Mouse (Mus musculus): ENCODE measurements around the gene Zfp740. TPM values are rescaled to one million over a fixed set of nuclear protein-coding genes. Genes with fewer than 3 reads are reported as not detected.

Gene Zfp740
- 4.8 and 5.1 TPM in 2 replicates for polyA plus RNA-seq (2021; fragmentation: Nextera tagmentation)
- long read RNA-seq, experiment 1, partial matches to known transcripts = 0 of 21 reads
- long read RNA-seq, experiment 1, other reads (novel, unspliced or antisense) = 19 of 21 reads
- long read RNA-seq, experiment 2, partial matches to known transcripts = 13 of 40 reads
- long read RNA-seq, experiment 2, other reads (novel, unspliced or antisense) = 26 of 40 reads

GRCm38 (mm10) chr15:102202971-102203834 is at the start of gene Zfp740:
Gene Zfp740 (plus strand): TSS chr15:102203249.

GRCm38 (mm10) chr15:102204674-102205505 is 1.8 kb downstream of the Zfp740 start, which contains the start of gene Csad:
Gene Csad (minus strand): TSS chr15:102204724.

GRCm38 (mm10) chr15:102231748-102232147 is 28.7 kb downstream of the Zfp740 start, which contains the start of gene Itgb7:
Gene Itgb7 (minus strand): TSS chr15:102231944.

GRCm38 (mm10) chr15:102257202-102258075 is 54.4 kb downstream of the Zfp740 start, which contains the start of gene Rarg:
Gene Rarg (minus strand): TSS chr15:102257517.

Other genes with a start within 250 kb of the Zfp740 start
- not detected in 2 replicates for gene Krt78, start 249.0 kb upstream of the Zfp740 start, polyA plus RNA-seq (2021; fragmentation: Nextera tagmentation)
- 0.53 and 5.4 TPM in 2 replicates for gene Krt8, start 198.8 kb upstream of the Zfp740 start, polyA plus RNA-seq (2021; fragmentation: Nextera tagmentation)
- 2.5 and 32.1 TPM in 2 replicates for gene Krt18, start 175.1 kb upstream of the Zfp740 start, polyA plus RNA-seq (2021; fragmentation: Nextera tagmentation)
- 60.8 and 64.7 TPM in 2 replicates for gene Eif4b, start 129.5 kb upstream of the Zfp740 start, polyA plus RNA-seq (2021; fragmentation: Nextera tagmentation)
- gene Tns2, start 102.8 kb upstream of the Zfp740 start, polyA plus RNA-seq (2021; fragmentation: Nextera tagmentation) = 3.7 and 6.3 TPM in 2 replicates
- 24.4 and 24.7 TPM in 2 replicates for gene Spryd3, start 67.0 kb upstream of the Zfp740 start, polyA plus RNA-seq (2021; fragmentation: Nextera tagmentation)
- 43.5 and 48.0 TPM in 2 replicates for gene Igfbp6, start 58.9 kb upstream of the Zfp740 start, polyA plus RNA-seq (2021; fragmentation: Nextera tagmentation)
- not detected in 2 replicates for gene Soat2, start 52.7 kb upstream of the Zfp740 start, polyA plus RNA-seq (2021; fragmentation: Nextera tagmentation)
- gene Csad, start 1.5 kb downstream of the Zfp740 start, polyA plus RNA-seq (2021; fragmentation: Nextera tagmentation) = 22.5 and 23.1 TPM in 2 replicates
- gene Itgb7, start 28.7 kb downstream of the Zfp740 start, polyA plus RNA-seq (2021; fragmentation: Nextera tagmentation) = 0.64 and 1.4 TPM in 2 replicates
- 1.7 and 2.0 TPM in 2 replicates for gene Rarg, start 54.3 kb downstream of the Zfp740 start, polyA plus RNA-seq (2021; fragmentation: Nextera tagmentation)
- gene Gm9918, start 67.3 kb downstream of the Zfp740 start, polyA plus RNA-seq (2021; fragmentation: Nextera tagmentation) = not detected in 2 replicates
- gene Mfsd5, start 76.2 kb downstream of the Zfp740 start, polyA plus RNA-seq (2021; fragmentation: Nextera tagmentation) = 36.2 and 40.4 TPM in 2 replicates
- 0.43 and 1.2 TPM in 2 replicates for gene Espl1, start 93.0 kb downstream of the Zfp740 start, polyA plus RNA-seq (2021; fragmentation: Nextera tagmentation)
- 1,324 and 1,439 TPM in 2 replicates for gene Pfdn5, start 122.9 kb downstream of the Zfp740 start, polyA plus RNA-seq (2021; fragmentation: Nextera tagmentation)
- 66.8 and 72.5 TPM in 2 replicates for gene Myg1, start 128.5 kb downstream of the Zfp740 start, polyA plus RNA-seq (2021; fragmentation: Nextera tagmentation)
- 17.5 and 18.6 TPM in 2 replicates for gene Aaas, start 147.5 kb downstream of the Zfp740 start, polyA plus RNA-seq (2021; fragmentation: Nextera tagmentation)
- 0.64 and 0.93 TPM in 2 replicates for gene Sp7, start 163.9 kb downstream of the Zfp740 start, polyA plus RNA-seq (2021; fragmentation: Nextera tagmentation)
- 0.82 and 0.83 TPM in 2 replicates for gene Sp1, start 202.9 kb downstream of the Zfp740 start, polyA plus RNA-seq (2021; fragmentation: Nextera tagmentation)
- gene Amhr2, start 242.1 kb downstream of the Zfp740 start, polyA plus RNA-seq (2021; fragmentation: Nextera tagmentation) = 0.65 and 0.93 TPM in 2 replicates